ENCODE assay signal across 9 mouse cellular contexts in genomic region chr4:26933988-26934798, GRCm38 (mm10).
DNase-seq lines count a peak whose midpoint lies in the region; ATAC-seq lines count a peak whose summit lies in the region.
"Had no signal": no experiment of that assay in that cellular context is flagged by ENCODE, and none has a peak within 500 bp of the region (broad histone marks: within the 10 kb centered on the region; RNA-seq: fewer than 3 reads in every experiment).

No protein-coding gene starts in this region.

- no peaks in the 10 kb centered on the region for H3K4me1 ChIP-seq in stomach, embryonic 15.5 days
- H3K4me1 ChIP-seq: liver, embryonic 15.5 days had no signal

- no peak overlapping the region for H3K9ac ChIP-seq in stomach, embryonic 15.5 days
- H3K9ac ChIP-seq: liver, embryonic 15.5 days had no signal

- WGBS in stomach, embryonic 15.5 days, result 43% methylated on average over 10 of the region's 10 CpGs

- H3K4me2 ChIP-seq in stomach, embryonic 15.5 days, result no peak overlapping the region
- H3K4me2 ChIP-seq: liver, embryonic 15.5 days had no signal

- H3K36me3 ChIP-seq in stomach, embryonic 15.5 days, result no peaks in the 10 kb centered on the region
- H3K36me3 ChIP-seq: liver, embryonic 15.5 days had no signal

- no peak overlapping the region for H3K27ac ChIP-seq in stomach, embryonic 15.5 days
- H3K27ac ChIP-seq: liver, embryonic 15.5 days had no signal

- H3K4me3 ChIP-seq in stomach, embryonic 15.5 days (replicated peaks), result no peak overlapping the region
- H3K4me3 ChIP-seq: liver, embryonic 15.5 days had no signal

- no peaks in the 10 kb centered on the region for H3K9me3 ChIP-seq in stomach, embryonic 15.5 days
- H3K9me3 ChIP-seq: liver, embryonic 15.5 days had no signal

- H3K27me3 ChIP-seq in stomach, embryonic 15.5 days (replicated peaks), result no peaks in the 10 kb centered on the region
- H3K27me3 ChIP-seq: liver, embryonic 15.5 days had no signal

- ATAC-seq in stomach, embryonic 15.5 days (ENCODE audit: insufficient read depth, low FRiP score, low read depth), result peak; percentile 85; the same call in 1 of the 2 replicates
- no peak for ATAC-seq in monocyte, adult 5-6 weeks (replicated peaks; ENCODE audit: insufficient number of reproducible peaks, low FRiP score, low TSS enrichment, poor library complexity, severe bottlenecking)

- peak; percentile 10 for DNase-seq in kidney, postnatal 10 days
- no peak for DNase-seq in kidney, postnatal 25 days
- DNase-seq in cerebellum, adult 11 months, result peak; percentile 10
- DNase-seq in frontal cortex, adult 2 months (ENCODE audit: extremely low spot score in 1 of 2, low spot score in 1 of 2), result peak; percentile 60 to 86
- DNase-seq in left cerebral cortex, adult 9 months (ENCODE audit: low spot score in 2 of 2), result peak; percentile 9 to 48
- DNase-seq in spleen, postnatal 36 days (ENCODE audit: low spot score in 2 of 2), result no peak

Comparison
In these comparisons a context has a peak if more than half of its experiments do, and no peak if none do; other contexts are left out.
1. DNase-seq: peak in kidney, postnatal 10 days (single experiment), cerebellum, adult 11 months (single experiment), frontal cortex, adult 2 months (2 of 2) and left cerebral cortex, adult 9 months (2 of 2); none in kidney, postnatal 25 days (0 of 2) and spleen, postnatal 36 days (0 of 2).